Mouse (Mus musculus) limb, embryonic 15.5 days (tissue): ENCODE measurements at regions not wholly inside any gene's neighbourhood (a gene's known extent, or its start where the extent isn't known, plus 50 kb on each side); places are given as distances from the start of the nearest gene placed in this dataset.

ENCODE experiments used
- ATAC-seq: fragments of 200-750 bp; cut with Nextera tagmentation; 2 replicates; pipeline ENCODE4 v1.8.0; 2017; ENCODE audit warnings: low read depth, moderate TSS enrichment; ENCODE audit not compliant: insufficient number of reproducible peaks, low FRiP score, low TSS enrichment
- H3K27ac ChIP-seq: fragments of 300-500 bp; sonication (generic); 2 replicates; pipeline ENCODE4 v1.5.1; 2015; ENCODE audit warnings: moderate library complexity, mild to moderate bottlenecking, inconsistent platforms
- H3K27me3 ChIP-seq: fragments of 300-500 bp; sonication (generic); 2 replicates; pipeline ENCODE4 v1.6.1; 2015; ENCODE audit warnings: inconsistent platforms
- H3K36me3 ChIP-seq: fragments of 300-500 bp; sonication (generic); 2 replicates; pipeline ENCODE4 v1.6.1; 2015; ENCODE audit warnings: inconsistent platforms
- H3K4me1 ChIP-seq: fragments of 300-500 bp; sonication (generic); 2 replicates; pipeline ENCODE4 v1.6.1; 2015; ENCODE audit warnings: inconsistent platforms
- H3K4me2 ChIP-seq: fragments of 300-500 bp; sonication (generic); 2 replicates; pipeline ENCODE4 v1.6.1; 2015; ENCODE audit warnings: mild to moderate bottlenecking, inconsistent platforms
- H3K4me3 ChIP-seq: fragments of 300-500 bp; sonication (generic); 2 replicates; pipeline ENCODE4 v1.5.1; 2015; ENCODE audit warnings: mild to moderate bottlenecking, inconsistent platforms
- H3K9ac ChIP-seq: fragments of 300-500 bp; sonication (generic); 2 replicates; pipeline ENCODE4 v1.6.1; 2015; ENCODE audit warnings: inconsistent platforms
- H3K9me3 ChIP-seq: fragments of 300-500 bp; sonication (generic); 2 replicates; pipeline ENCODE4 v1.6.1; 2016; ENCODE audit warnings: inconsistent platforms
- WGBS: fragments of 180-500 bp; shearing (Covaris S2); methylation state at CpG from one replicate; pipeline ENCODE4 v1.1.7; 2015; 5-methylcytosine and 5-hydroxymethylcytosine counted together

GRCm38 (mm10) chr8:90495943-90496371, 147.8 kb upstream of the Tox3 start:
- H3K9ac ChIP-seq: no peak overlapping the region
- no peak overlapping the region for H3K27ac ChIP-seq
- no peak overlapping the region for H3K4me2 ChIP-seq
- no peak overlapping the region for H3K4me3 ChIP-seq
- 22% methylated on average over 5 of the region's 5 CpGs for whole genome bisulfite sequencing
- ATAC-seq: no peak
- no peaks in the 10 kb centered on the region for H3K36me3 ChIP-seq
- H3K4me1 ChIP-seq: peaks cover 12% of the 10 kb centered on the region
- H3K9me3 ChIP-seq: no peaks in the 10 kb centered on the region
- no peaks in the 10 kb centered on the region for H3K27me3 ChIP-seq

DNA sequence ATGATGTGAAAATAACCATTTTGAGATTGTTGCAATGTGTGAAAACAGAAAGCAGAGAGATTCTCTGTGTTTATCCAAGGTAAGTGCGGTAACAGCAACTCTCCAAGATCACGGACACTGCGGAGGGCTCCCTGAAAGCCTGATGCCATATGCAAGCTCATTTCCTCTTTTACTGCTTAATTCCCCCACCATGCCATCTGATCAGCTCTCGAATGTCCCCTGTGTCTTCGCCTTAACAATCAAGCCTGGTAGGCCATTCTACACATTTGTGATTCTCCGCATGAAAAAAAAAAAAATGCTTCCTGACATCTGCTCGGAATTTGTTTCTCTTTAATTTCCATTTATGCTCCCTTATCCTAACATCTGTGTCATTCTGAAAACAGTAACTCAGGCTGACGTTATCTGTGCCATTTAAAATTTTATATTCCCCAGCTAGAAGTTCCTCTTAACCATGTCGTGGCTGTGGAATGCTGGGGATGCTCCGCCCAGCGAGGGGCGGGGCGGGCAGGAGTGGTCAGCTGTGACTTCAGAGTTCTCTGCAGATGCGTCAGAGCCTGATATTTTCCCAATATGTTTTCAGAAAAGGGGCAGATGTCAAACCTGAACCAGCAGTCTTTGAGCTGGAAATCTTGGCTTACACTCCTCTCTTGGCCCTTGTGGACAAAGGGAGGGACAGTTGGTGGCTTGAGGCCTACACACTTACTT, 144.5 kb upstream of the Tox3 start:
- no peaks in the 10 kb centered on the region for H3K27me3 ChIP-seq
- no peaks in the 10 kb centered on the region for H3K36me3 ChIP-seq
- no peaks in the 10 kb centered on the region for H3K9me3 ChIP-seq
- no peak overlapping the region for H3K4me2 ChIP-seq
- H3K4me3 ChIP-seq: no peak overlapping the region
- peaks cover 12% of the 10 kb centered on the region for H3K4me1 ChIP-seq
- WGBS: 48% methylated on average over 14 of the region's 14 CpGs
- H3K9ac ChIP-seq: no peak overlapping the region
- H3K27ac ChIP-seq: no peak overlapping the region
- ATAC-seq: no peak

- 49% methylated on average over 7 of the region's 7 CpGs for WGBS
- Histone ChIP-seq H3K4me2 (no peak overlapping the region), H3K36me3 (no peaks in the 10 kb centered on the region), H3K27me3 (no peaks in the 10 kb centered on the region), H3K4me3 (no peak overlapping the region), H3K9ac (no peak overlapping the region), H3K9me3 (no peaks in the 10 kb centered on the region), H3K27ac (no peak overlapping the region), H3K4me1 (peaks cover 9% of the 10 kb centered on the region)
- ATAC-seq: no peak
Measured at GRCm38 (mm10) chr8:90491691-90492090, 143.5 kb upstream of the Tox3 start.

DNA sequence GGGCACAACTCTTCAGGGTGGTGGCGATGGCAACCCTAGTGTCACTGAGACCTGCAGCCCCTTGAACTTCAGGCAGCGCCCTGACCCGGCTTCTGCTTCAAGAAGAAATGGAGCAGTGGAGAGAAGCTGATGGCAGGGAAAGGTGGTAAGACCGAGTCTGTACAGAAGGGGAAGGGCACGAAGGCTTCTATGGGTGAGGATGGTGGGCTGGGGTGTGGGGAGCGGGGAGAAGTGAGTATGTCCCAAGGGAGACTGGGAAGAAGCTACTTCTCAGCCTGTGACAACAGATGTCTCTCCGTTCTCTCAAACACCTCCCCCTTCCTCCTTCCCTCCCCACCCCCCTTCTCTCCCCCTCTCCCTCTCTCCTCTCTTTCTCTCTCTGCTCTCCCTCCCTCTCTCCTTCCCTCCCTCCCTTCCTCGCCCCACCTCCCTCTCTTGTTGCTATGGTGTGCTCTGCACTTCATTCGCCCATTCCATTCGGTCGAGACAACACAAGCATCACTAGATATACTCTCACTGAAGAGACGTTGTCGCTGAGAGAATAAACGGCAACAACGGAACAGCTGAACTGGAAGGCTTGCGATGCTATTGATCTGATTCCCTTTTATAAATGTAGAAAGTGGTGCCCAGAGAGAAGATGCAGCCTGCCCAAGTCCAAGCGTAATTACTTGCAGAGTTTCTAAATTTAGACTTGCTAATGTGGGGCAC, 142.7 kb upstream of the Tox3 start:
- no peaks in the 10 kb centered on the region for H3K36me3 ChIP-seq
- no peaks in the 10 kb centered on the region for H3K27me3 ChIP-seq
- H3K27ac ChIP-seq: no peak overlapping the region
- no peak overlapping the region for H3K9ac ChIP-seq
- peaks cover 4% of the 10 kb centered on the region for H3K4me1 ChIP-seq
- ATAC-seq: no peak
- H3K9me3 ChIP-seq: no peaks in the 10 kb centered on the region
- no peak overlapping the region for H3K4me3 ChIP-seq
- H3K4me2 ChIP-seq: no peak overlapping the region
- WGBS: 65% methylated on average over 17 of the region's 17 CpGs

GRCm38 (mm10) chr8:90486556-90486955, 138.4 kb upstream of the Tox3 start:
- no peaks in the 10 kb centered on the region for H3K4me1 ChIP-seq
- H3K27me3 ChIP-seq: no peaks in the 10 kb centered on the region
- no peaks in the 10 kb centered on the region for H3K36me3 ChIP-seq
- 83% methylated on average over 3 of the region's 3 CpGs for WGBS
- H3K9me3 ChIP-seq: no peaks in the 10 kb centered on the region
- H3K27ac ChIP-seq: no peak overlapping the region
- H3K4me2 ChIP-seq: no peak overlapping the region
- H3K4me3 ChIP-seq: no peak overlapping the region
- ATAC-seq: no peak
- H3K9ac ChIP-seq: no peak overlapping the region

- H3K27me3 ChIP-seq: no peaks in the 10 kb centered on the region
- no peak for ATAC-seq
- H3K36me3 ChIP-seq: no peaks in the 10 kb centered on the region
- 37% methylated on average over 4 of the region's 4 CpGs for WGBS
- H3K9me3 ChIP-seq: no peaks in the 10 kb centered on the region
- no peak overlapping the region for H3K4me2 ChIP-seq
- no peak overlapping the region for H3K4me3 ChIP-seq
- H3K9ac ChIP-seq: no peak overlapping the region
- H3K27ac ChIP-seq: no peak overlapping the region
- no peaks in the 10 kb centered on the region for H3K4me1 ChIP-seq
Measured at GRCm38 (mm10) chr8:90478149-90478548, 130.0 kb upstream of the Tox3 start.

- Histone ChIP-seq H3K4me3 (no peak overlapping the region), H3K9me3 (no peaks in the 10 kb centered on the region), H3K4me1 (no peaks in the 10 kb centered on the region), H3K27ac (no peak overlapping the region), H3K4me2 (no peak overlapping the region), H3K36me3 (no peaks in the 10 kb centered on the region), H3K27me3 (no peaks in the 10 kb centered on the region), H3K9ac (no peak overlapping the region)
- no peak for ATAC-seq
- WGBS: 64% methylated on average over 7 of the region's 7 CpGs
Measured at GRCm38 (mm10) chr8:90474066-90474465, 125.9 kb upstream of the Tox3 start.

- H3K4me2 ChIP-seq: no peak overlapping the region
- H3K4me3 ChIP-seq: no peak overlapping the region
- no peaks in the 10 kb centered on the region for H3K4me1 ChIP-seq
- WGBS: 67% methylated on average over 11 of the region's 11 CpGs
- no peaks in the 10 kb centered on the region for H3K36me3 ChIP-seq
- H3K27ac ChIP-seq: no peak overlapping the region
- H3K27me3 ChIP-seq: no peaks in the 10 kb centered on the region
- ATAC-seq: no peak
- no peaks in the 10 kb centered on the region for H3K9me3 ChIP-seq
- no peak overlapping the region for H3K9ac ChIP-seq
Measured at GRCm38 (mm10) chr8:90470826-90471225, 122.7 kb upstream of the Tox3 start.

DNA sequence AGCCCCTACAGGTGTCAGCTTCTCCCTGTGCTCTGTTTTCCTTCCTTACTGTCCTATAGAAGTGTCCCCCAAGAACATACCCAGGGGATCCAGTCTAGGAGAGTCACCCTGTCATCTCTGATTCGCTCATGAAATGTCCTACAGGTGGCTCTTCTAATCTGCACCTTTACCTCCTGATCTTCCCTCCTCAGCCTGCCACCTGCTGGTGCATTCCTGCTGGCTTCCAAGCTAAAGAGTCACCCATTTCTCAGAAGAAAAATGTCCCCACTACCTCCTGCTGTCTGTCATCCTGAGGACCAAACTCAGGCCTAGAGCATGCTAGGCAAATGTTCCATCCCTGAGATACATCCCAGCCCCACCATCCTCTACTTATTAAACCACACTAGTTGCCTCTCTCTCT, 115.6 kb upstream of the Tox3 start:
- no peak overlapping the region for H3K4me3 ChIP-seq
- WGBS: 57% methylated on average over 1 of the region's 1 CpGs
- H3K4me2 ChIP-seq: no peak overlapping the region
- H3K9me3 ChIP-seq: no peaks in the 10 kb centered on the region
- H3K27me3 ChIP-seq: no peaks in the 10 kb centered on the region
- ATAC-seq: no peak
- H3K9ac ChIP-seq: no peak overlapping the region
- no peaks in the 10 kb centered on the region for H3K36me3 ChIP-seq
- H3K27ac ChIP-seq: no peak overlapping the region
- no peaks in the 10 kb centered on the region for H3K4me1 ChIP-seq

DNA sequence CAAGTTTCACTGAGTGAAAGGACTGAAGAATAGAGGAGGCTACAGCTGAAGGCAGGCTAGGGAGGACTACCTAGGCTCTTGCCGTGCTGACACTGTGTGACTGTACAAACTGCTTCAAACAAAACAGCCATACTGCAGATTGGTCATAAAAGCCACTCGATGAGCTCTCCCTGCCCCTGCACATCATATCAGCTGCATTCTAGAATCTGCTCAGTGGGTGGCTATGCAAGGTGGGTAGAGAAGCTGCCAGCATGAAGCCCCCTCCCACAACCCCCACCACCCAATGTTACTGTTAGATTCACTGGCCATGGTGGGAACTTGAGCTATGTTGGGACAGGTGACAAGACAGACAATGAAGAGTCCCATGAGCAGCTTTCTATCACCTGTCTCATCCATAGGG, 107.2 kb upstream of the Tox3 start:
- H3K4me2 ChIP-seq: no peak overlapping the region
- no peak overlapping the region for H3K9ac ChIP-seq
- H3K4me3 ChIP-seq: no peak overlapping the region
- WGBS: 88% methylated on average over 2 of the region's 2 CpGs
- no peak for ATAC-seq
- no peaks in the 10 kb centered on the region for H3K36me3 ChIP-seq
- no peaks in the 10 kb centered on the region for H3K9me3 ChIP-seq
- H3K27me3 ChIP-seq: 0 out of 2 replicates have a peak, but pooled peaks cover under 1% of the 10 kb centered on the region
- H3K4me1 ChIP-seq: no peaks in the 10 kb centered on the region
- H3K27ac ChIP-seq: no peak overlapping the region

GRCm38 (mm10) chr8:90454130-90454529, 106.0 kb upstream of the Tox3 start:
- Histone ChIP-seq H3K9ac (no peak overlapping the region), H3K27ac (no peak overlapping the region), H3K4me1 (no peaks in the 10 kb centered on the region), H3K9me3 (no peaks in the 10 kb centered on the region), H3K4me3 (no peak overlapping the region), H3K27me3 (0 out of 2 replicates have a peak, but pooled peaks cover 3% of the 10 kb centered on the region), H3K4me2 (no peak overlapping the region), H3K36me3 (no peaks in the 10 kb centered on the region)
- no peak for ATAC-seq
- whole genome bisulfite sequencing: 76% methylated on average over 5 of the region's 5 CpGs

GRCm38 (mm10) chr8:90441058-90441851, 93.1 kb upstream of the Tox3 start:
- ATAC-seq: no peak
- Histone ChIP-seq H3K9me3 (no peaks in the 10 kb centered on the region), H3K9ac (no peak overlapping the region), H3K27ac (no peak overlapping the region), H3K36me3 (no peaks in the 10 kb centered on the region), H3K4me3 (no peak overlapping the region), H3K4me1 (no peaks in the 10 kb centered on the region), H3K27me3 (no peaks in the 10 kb centered on the region), H3K4me2 (no peak overlapping the region)
- 79% methylated on average over 9 of the region's 9 CpGs for WGBS
